9 mouse cellular contexts compared by ENCODE assay signal in genomic region chr16:11323324-11324051, GRCm38 (mm10). TPM values are rescaled to one million over a fixed set of nuclear protein-coding genes. Genes with fewer than 3 reads are reported as not detected.
DNase-seq lines count a peak whose midpoint lies in the region; ATAC-seq lines count a peak whose summit lies in the region.
"Had no signal": no experiment of that assay in that cellular context is flagged by ENCODE, and none has a peak within 500 bp of the region (broad histone marks: within the 10 kb centered on the region; RNA-seq: fewer than 3 reads in every experiment).

No protein-coding gene starts in this region.

- DNase-seq in spleen, adult 12 weeks (ENCODE audit: low spot score), result peak; percentile 14
- no peak for DNase-seq in spleen, postnatal 14 days (ENCODE audit: low spot score in 2 of 2)
- peak; percentile 35 for DNase-seq in adipocyte (ENCODE audit: low spot score)
- DNase-seq in urinary bladder, postnatal 4 days (ENCODE audit: low spot score in 2 of 2), result no peak

- H3K27me3 ChIP-seq in hindbrain, embryonic 16.5 days (replicated peaks; ENCODE audit: control insufficient read depth, insufficient read depth, low read length), result no peaks in the 10 kb centered on the region
- no peaks in the 10 kb centered on the region for H3K27me3 ChIP-seq in limb, embryonic 13.5 days
- no peaks in the 10 kb centered on the region for H3K27me3 ChIP-seq in midbrain, embryonic 15.5 days (replicated peaks)

- 4% methylated on average over 17 of the region's 17 CpGs for WGBS in hindbrain, embryonic 16.5 days
- 8% methylated on average over 17 of the region's 17 CpGs for WGBS in limb, embryonic 13.5 days
- 5% methylated on average over 17 of the region's 17 CpGs for WGBS in midbrain, embryonic 15.5 days

- peak overlapping the region; percentile 87 for H3K27ac ChIP-seq in hindbrain, embryonic 16.5 days (ENCODE audit: low read depth, low read length)
- H3K27ac ChIP-seq in limb, embryonic 13.5 days, result peak overlapping the region; percentile 72; the same call in 1 of the 2 replicates
- peak overlapping the region; percentile 89 for H3K27ac ChIP-seq in midbrain, embryonic 15.5 days

- no peaks in the 10 kb centered on the region for H3K9me3 ChIP-seq in hindbrain, embryonic 16.5 days (ENCODE audit: control insufficient read depth, low read length)
- H3K9me3 ChIP-seq in limb, embryonic 13.5 days, result no peaks in the 10 kb centered on the region
- H3K9me3 ChIP-seq in midbrain, embryonic 15.5 days, result no peaks in the 10 kb centered on the region

- peak overlapping the region; percentile 91 for H3K4me2 ChIP-seq in hindbrain, embryonic 16.5 days (ENCODE audit: low read length)
- peak overlapping the region; percentile 98 for H3K4me2 ChIP-seq in limb, embryonic 13.5 days (replicated peaks)
- H3K4me2 ChIP-seq in midbrain, embryonic 15.5 days, result peak overlapping the region; percentile 85

- peak overlapping the region; percentile 69 for H3K4me3 ChIP-seq in hindbrain, embryonic 16.5 days (ENCODE audit: low read length)
- peak overlapping the region; percentile 81 for H3K4me3 ChIP-seq in limb, embryonic 13.5 days
- H3K4me3 ChIP-seq in midbrain, embryonic 15.5 days, result peak overlapping the region; percentile 74

- ATAC-seq in erythroid progenitor cell, adult 5-6 weeks (replicated peaks; ENCODE audit: low FRiP score, poor library complexity, severe bottlenecking), result peak; percentile 52
- peak; percentile 43 for ATAC-seq in hindbrain, embryonic 16.5 days
- no peak for ATAC-seq in limb, embryonic 13.5 days (ENCODE audit: low FRiP score, low read depth)
- peak; percentile 13 for ATAC-seq in midbrain, embryonic 15.5 days (replicated peaks)

- H3K4me1 ChIP-seq in hindbrain, embryonic 16.5 days (ENCODE audit: control insufficient read depth, insufficient read depth, low read depth, low read length), result peaks cover 11% of the 10 kb centered on the region
- peaks cover 16% of the 10 kb centered on the region for H3K4me1 ChIP-seq in limb, embryonic 13.5 days
- H3K4me1 ChIP-seq in midbrain, embryonic 15.5 days, result peaks cover 14% of the 10 kb centered on the region

- H3K36me3 ChIP-seq in hindbrain, embryonic 16.5 days (ENCODE audit: control insufficient read depth, insufficient read depth, low read length), result no peaks in the 10 kb centered on the region
- no peaks in the 10 kb centered on the region for H3K36me3 ChIP-seq in limb, embryonic 13.5 days
- no peaks in the 10 kb centered on the region for H3K36me3 ChIP-seq in midbrain, embryonic 15.5 days (replicated peaks)

- peak overlapping the region; percentile 82 for H3K9ac ChIP-seq in hindbrain, embryonic 16.5 days (ENCODE audit: low read depth, low read length)
- peak overlapping the region; percentile 90 for H3K9ac ChIP-seq in limb, embryonic 13.5 days
- H3K9ac ChIP-seq in midbrain, embryonic 15.5 days, result peak overlapping the region; percentile 76

RNA-seq across cellular contexts. Expression of gene Snx29, which starts 0.8 kb away (rescaled TPM):
- total RNA-seq in erythroid progenitor cell, adult 5-6 weeks (2015; ENCODE audit: low replicate concordance), result 8.4 and 16.2 TPM in 2 replicates
- 7.3 and 13.6 TPM in 2 replicates for total RNA-seq in erythroid progenitor cell, adult 5-6 weeks (2017; ENCODE audit: low replicate concordance)
- polyA plus RNA-seq in hindbrain, embryonic 16.5 days (2015; fragmentation: Nextera tagmentation; extraction: Ambion mirVana), result 15.3 and 17.8 TPM in 2 replicates
- polyA plus RNA-seq in limb, embryonic 13.5 days (2015; fragmentation: Nextera tagmentation; extraction: Ambion mirVana), result 15.4 and 17.2 TPM in 2 replicates
- polyA plus RNA-seq in midbrain, embryonic 15.5 days (2015; fragmentation: Nextera tagmentation; extraction: Ambion mirVana), result 20.4 and 22.7 TPM in 2 replicates

RNA-seq across cellular contexts. Expression of gene Tnfrsf17, which starts 9.9 kb away (rescaled TPM):
- not detected in 2 replicates for total RNA-seq in erythroid progenitor cell, adult 5-6 weeks (2015; ENCODE audit: low replicate concordance)
- not detected in 2 replicates for total RNA-seq in erythroid progenitor cell, adult 5-6 weeks (2017; ENCODE audit: low replicate concordance)
- polyA plus RNA-seq in hindbrain, embryonic 16.5 days (2015; fragmentation: Nextera tagmentation; extraction: Ambion mirVana), result 0.26 TPM in 1 of 2 replicates, not detected in the other
- not detected in 2 replicates for polyA plus RNA-seq in limb, embryonic 13.5 days (2015; fragmentation: Nextera tagmentation; extraction: Ambion mirVana)
- polyA plus RNA-seq in midbrain, embryonic 15.5 days (2015; fragmentation: Nextera tagmentation; extraction: Ambion mirVana), result 0.22 and 0.36 TPM in 2 replicates
- total RNA-seq: layer of hippocampus, postnatal 14 days had no signal

Comparison
In these comparisons a context has a peak if more than half of its experiments do, and no peak if none do; other contexts are left out.
1. DNase-seq: peak in spleen, adult 12 weeks (single experiment) and adipocyte (single experiment); none in spleen, postnatal 14 days (0 of 2) and urinary bladder, postnatal 4 days (0 of 2).
2. Peak in every context shown above with its lines, with median percentiles within 50 percentile points of each other: H3K27ac ChIP-seq, H3K4me2 ChIP-seq, H3K4me3 ChIP-seq and H3K9ac ChIP-seq.